Mouse (Mus musculus) ovary, postnatal 14 days (tissue): ENCODE results near the gene Mrps23.

ENCODE experiments used
- DNase-seq: peaks from one replicate; pipeline ENCODE4 v3.0.0; 2022; ENCODE audit warnings: low spot score

Gene Mrps23

DNA sequence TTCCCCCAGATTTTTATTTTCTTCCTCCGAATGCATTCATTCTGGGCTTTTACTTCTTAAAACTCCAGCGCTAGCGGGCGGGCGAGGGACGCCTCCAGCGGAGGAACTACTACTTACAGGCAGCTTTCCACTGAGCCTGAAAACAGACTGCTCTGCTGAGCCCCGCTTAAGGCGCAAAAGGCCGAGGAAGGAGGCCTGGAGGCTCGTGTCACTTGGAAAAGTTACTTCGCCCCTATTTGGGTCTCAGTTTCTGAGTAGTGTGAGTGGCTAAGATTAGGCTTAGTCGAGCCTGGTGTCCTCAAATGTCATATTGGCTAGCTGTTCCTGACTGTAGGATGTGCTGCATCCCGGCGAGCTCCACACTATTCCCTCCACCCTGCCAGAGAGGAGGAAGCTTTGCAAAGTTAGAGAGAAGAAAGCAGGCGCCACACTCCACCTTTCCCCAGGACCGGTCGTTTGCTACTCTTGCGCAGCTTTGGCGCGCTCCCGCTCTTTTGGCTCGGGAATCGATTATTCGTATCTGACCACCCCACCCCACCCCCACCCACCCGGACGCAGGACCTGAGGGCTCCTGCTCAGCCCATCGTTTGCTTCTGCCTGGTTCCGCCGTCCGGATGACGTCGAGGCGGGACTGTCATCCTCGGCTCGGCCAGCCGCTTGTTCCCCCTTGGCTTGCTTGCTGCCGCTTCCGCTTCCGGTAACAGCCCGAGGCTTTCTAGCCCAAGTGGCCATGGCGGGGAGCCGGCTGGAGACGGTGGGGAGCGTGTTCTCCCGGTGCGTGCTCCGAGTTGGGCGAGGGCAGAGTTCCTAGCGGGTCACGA lies at the start of gene Mrps23:
Mrps23 (plus strand) TSS at position 677 of the 821 bp plus-strand sequence.
- DNase-seq: peak; percentile 82

DNA sequence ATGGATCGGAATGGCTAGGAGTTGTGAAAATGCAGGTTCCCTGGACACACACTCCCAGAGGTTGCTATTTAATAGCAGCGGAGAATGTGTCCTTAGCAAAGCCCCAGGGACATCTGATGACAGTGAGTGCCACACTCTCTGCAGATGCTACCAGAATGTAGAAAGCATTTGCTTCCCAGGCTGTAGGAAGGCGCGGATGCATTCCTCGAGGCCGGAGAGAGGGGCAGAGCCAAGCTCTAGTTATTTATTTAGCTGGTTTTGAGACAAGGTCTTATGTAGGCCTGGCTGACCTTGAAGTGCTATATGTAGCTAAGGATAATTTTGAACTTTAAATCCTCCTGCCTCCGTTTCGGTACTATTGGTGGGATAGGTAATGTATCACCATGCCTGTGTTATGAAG lies 49.7 kb upstream of the Mrps23 start:
- no peak for DNase-seq

DNA sequence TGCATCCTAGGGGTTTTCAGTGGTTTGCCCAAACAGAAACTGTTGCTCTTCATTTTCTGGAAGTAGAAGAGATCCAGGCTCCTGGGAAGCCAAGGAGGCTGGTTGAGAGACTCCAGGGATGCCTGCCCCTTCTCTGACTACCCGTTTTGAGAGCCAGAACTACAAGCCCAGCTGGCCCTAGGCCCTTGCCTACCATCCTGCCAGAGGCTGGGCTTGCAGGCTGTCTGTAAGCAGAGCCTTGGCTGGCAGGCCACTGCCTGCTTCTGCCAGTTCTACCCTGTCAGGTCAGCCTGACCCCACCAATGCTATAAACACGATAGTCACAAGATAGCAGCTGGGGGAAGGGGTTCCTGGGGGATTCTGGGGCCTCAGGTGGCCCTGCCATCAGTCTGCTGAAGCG lies 48.7 kb upstream of the Mrps23 start:
- DNase-seq: no peak

DNA sequence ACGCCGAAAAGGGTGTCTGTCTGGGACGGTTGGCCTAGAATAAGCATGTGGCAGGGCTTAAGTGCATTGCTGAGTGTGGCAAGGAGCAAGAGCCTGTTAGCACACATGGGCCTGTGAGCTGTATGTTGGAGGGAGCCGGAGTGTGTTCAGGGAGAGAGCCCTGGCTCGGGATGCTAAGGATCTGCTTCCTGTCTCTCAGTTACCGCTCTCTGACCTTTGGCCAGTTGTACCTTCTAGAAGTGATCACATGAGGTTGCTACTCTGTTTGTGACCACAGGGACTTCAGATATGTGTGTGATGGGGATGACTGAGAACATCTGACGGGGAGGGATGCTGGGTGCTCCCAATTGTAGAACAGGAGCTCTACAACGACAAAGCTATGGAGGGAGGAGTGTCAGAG lies 48.2 kb upstream of the Mrps23 start:
- no peak for DNase-seq

DNA sequence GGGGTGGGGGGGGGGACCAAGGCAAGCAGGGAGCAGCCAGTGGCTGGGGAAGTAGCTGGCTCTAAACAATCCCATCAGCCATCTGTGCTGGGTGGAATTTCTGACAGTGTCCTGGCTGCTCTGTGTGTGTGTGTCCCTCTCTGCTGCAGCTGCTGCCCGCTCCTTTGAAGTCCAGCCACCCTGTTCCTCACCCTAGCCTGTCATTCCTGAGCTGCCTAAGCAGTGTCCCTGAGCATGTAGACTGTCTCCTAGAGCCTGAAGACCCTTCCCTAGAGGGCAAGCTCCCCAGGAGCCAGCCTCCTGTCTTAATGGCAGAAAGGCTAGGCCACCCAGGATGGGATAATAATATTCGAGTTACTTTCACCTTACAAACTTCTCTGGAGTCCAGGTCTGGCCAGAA lies 47.8 kb upstream of the Mrps23 start:
- no peak for DNase-seq

DNA sequence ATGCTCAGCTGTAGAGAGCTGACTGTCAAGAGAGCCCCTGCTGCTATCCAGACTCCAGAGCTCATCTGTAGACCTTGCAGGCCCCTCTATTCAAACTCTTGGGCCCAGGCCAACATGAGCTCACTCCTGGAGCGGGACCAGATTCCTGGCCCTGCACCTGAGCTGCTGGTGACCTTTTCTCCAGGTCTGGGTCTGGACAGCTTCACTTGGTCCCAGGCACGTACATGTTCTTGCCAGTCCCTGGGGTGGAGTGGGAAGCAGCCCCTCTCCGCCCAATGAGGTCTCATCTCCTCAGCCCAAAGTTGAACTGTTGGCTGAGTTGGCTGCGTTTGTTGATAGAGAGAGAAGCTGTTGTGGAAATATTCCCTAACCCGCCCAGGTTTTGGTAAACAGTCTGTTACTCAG lies 45.3 kb upstream of the Mrps23 start:
- peak; percentile 66 for DNase-seq

DNA sequence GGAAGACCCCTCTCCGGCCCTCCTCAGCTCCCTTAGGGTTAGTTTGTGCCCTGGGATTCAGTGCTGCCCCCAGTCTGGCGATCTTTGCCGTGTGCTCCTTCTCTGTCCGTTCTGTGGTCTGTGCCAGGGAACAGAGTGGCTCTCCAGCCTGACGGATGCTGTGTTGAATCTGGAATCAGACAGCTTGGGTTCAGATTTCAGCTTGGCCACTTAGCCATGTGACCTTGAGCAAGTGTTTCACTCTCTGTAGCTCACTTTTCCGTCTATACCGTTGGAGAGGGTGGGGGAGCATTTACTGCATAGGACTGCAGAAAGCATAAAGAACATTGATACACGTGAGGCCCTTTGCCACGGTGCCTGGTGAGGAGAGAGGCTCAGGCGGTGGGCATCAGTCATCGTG lies 44.8 kb upstream of the Mrps23 start:
- DNase-seq: no peak

DNA sequence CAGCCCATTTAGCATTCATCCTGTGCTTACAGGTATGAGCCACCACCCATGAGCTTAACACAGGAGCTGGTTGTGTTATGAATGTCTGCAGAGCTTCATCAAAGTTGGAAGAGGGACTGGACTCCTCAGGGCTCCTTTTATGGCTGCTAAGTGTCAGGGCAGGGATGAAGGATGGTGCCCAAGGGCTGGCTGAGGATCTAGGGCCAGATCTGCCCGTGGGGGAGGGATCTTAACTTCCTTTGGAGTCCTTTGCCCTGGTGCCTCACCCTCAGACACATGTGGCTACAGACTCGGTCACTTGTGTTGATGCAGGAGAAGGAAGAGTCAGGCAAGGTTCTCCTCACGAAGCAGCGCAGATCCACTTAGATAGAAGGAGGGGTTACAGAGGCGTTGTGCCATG lies 43.9 kb upstream of the Mrps23 start:
- no peak for DNase-seq

DNA sequence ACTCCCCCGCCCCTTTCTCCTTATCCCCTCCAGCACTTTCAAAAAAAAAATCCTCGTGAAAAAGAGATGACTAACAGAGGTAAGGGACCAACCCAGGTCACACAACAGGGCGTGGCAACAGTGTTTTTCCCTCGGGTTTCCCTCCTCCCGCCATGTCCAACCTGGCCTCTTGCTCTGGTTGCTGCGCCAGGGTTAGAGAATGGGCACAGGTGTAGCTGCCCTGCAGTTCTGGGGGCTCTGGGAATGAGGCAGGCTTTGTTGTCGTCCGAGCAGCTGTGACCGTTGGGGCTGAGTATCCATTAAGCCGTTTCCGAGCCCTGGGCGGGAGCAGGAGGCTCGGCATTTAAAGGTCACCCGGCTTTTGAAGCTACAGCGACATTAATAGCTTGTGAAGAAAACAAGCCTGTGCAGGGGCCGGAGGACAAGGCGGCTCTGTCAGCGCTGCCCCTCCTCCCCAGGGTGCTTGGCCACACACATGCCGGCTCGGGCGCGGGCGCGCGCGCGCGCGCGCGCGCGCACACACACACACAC lies 43.1 kb upstream of the Mrps23 start:
- no peak for DNase-seq

DNA sequence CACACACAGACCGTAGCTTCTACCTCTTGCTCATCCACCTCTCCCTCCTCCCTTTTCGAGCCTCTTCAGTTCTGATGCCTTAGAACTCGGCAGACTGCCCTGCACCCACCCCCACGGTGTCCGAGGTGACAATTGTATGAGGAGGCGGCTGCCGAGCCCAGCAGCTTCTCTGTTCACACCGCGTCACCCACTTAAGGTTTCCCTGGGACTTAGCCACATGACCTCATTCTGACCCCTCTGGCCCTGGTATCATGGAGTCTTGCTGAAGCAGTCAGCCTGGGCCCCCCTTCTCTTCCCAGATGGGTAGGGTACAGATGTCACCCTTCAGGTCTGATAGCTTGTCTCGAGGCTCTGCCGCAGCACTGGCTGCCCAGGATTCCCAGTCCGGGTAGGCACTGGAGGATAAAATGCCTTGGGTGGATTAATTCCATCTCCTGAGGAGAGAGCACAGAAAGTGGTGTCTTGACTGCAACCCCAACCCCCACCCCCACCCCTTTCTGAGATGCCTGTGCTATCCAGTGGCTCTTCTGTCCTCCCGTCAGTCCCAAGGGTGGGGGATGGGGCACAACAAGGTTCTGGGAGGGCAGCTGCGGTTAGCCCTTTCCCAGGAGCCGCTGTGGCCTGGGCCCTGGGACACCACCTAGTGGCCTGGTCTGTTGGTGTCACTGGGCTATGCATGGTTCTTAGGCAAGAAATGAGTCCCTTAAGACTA lies 42.4 kb upstream of the Mrps23 start:
- DNase-seq: peak; percentile 86

DNA sequence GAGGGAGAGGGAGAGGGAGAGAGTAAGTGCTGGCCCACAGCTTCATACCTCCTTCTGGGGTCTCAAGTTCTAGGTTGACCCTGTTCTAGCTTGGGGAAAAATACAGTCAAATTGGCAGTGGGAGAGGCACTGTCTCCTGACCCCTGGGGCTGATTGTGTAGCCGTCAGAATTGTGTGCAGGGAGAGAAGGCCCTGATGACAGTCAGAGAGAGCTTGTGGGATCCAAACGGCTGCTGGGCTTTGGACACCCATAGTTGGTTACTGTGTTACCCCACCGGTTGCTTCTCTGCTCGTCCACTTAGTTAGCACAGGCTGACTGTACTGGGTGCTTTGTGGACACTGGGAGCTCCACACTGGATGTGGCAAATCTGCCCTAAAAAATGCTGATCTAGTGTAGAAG lies 41.4 kb upstream of the Mrps23 start:
- DNase-seq: no peak

DNA sequence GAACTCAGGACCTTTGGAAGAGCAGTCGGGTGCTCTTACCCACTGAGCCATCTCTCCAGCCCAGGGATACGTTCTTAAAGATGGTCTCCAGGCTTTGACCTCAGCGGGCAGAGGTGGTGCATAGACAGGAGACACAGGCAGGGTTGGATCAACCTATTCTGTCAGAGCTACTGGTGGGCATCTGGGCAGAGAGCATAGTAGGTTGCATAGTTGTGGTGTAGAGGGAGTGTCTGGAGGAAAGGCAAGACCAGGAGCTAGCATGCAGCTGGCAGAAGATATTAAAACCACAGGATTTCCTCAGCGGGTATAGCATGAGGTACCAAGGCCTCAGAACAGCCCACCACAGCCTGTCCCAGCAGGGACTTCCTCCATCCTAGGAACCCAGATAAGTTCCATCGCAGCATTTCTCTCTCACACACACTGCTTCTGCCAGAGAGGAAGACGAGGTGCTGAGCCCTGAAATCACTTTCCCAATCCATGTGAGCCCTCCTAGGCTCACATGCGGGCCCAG lies 39.9 kb upstream of the Mrps23 start:
- DNase-seq: no peak

DNA sequence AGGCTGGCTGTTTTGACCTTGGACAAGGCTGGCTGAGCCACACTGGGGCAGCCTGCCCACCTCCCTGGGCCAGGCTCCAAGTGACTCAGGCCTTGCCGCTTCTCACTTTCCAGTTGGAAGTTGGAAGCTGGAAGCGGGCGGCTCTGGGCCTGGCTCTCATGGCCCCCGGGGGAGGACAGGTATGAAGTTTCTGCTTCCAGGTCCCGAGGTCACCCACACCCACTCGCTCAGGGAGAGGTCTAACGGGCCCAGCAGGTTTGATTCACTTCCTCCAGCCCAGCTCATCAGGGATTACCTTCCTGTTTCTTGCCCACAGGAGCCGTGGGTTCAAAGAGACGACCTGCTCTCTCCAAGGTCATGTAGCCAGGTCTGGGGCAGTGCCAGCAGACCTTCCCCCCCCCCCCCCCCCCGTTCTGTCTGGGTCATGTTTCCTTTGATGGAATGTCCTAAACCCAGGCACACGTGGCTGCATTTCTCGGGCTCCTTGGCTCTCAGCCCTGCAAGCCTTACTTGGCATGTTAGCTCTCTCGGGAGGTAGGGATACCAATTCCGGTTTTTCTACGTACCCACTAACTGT lies 39.3 kb upstream of the Mrps23 start:
- peak; percentile 68 for DNase-seq

DNA sequence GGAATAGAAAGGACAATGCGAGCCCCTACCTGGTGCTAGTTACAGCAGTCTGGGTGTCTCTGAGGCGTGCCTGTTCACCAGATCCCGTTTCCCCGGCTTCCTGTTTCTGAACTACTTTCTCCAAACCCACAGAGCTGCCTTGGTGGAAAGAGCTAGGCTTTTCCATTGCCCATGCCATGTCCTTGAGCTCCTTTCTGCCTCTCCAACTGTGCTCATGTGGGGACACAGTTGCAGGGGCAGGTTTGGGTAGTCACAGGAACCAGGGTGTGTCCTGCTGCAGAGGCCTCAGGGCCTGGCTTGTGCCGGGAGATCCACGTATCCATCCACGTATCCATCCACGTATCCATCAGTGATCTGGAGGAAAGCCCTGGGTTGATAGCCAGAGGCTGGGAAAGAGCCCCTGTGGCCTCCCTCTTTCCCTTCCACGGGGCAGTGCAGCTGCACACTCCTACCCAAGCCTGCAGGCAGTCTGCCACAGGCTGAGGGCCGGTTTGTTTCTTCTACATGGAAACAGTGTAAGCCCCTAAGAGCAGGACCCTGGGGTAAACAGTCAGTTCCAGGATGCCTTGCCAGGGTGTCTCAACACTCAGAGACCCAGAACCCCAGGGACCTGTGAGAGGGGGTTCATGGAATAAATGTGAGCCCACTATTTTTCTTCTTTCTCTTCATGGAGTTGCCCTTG lies 38.4 kb upstream of the Mrps23 start:
- DNase-seq: no peak

DNA sequence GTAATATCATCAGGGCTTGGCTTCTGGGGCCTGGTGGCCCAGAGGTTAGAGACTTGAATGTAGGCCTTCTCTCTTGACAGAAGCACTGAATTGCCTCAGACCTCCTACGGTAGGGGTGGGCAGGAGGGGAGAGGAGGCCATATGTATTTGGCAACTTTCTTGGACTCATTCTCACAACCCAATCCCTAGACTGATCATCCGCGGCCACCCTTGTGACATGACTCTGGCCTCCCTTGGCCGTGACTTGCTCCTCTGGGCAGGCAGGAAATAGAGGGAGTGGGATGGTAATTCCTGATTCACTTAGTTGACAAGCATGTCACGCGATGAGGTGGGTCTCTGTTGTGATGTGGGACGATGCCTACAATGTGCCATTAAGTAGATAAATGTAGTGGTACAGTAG lies 37.7 kb upstream of the Mrps23 start:
- DNase-seq: no peak

DNA sequence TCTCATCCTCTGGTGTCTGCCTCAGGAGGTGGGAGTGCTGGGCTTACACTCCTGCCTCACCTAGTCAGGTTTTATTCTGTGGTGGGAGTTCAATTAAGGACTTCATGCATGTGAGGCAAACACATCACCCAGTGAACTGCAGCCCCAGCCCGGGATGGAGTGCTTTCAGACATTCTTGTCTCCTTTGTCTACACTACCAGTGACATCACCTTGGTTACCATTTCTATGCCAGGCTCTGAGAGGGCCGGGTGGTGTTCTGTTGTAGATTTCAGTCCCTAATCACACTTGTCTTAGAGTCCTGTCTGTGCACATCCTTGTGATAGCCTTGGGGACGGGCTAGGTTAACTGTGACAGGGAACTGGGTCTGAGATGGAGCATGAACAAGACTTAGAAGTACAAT lies 35.6 kb upstream of the Mrps23 start:
- DNase-seq: no peak

DNA sequence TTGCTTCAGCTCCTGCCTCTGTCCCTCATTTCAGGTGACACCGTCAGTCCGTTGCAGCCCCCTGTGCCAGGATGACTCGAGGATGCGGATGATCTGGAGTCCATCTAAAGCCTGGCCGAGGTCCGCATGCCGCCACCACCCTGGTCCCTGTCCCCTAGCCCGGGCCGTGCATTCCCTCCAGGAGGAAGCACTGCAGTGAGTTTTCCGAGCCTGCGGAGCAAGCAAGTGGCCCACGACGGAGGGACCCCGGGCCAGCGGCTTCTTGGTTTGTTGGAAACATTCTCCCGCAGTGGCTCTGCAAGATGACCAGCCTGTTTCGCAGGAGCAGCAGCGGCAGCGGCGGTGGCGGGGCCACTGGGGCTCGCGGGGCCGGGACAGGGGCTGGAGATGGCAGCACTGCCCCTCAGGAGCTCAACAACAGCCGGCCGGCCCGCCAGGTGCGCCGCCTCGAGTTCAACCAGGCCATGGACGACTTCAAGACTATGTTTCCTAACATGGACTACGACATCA lies 34.6 kb upstream of the Mrps23 start:
- no peak for DNase-seq

DNA sequence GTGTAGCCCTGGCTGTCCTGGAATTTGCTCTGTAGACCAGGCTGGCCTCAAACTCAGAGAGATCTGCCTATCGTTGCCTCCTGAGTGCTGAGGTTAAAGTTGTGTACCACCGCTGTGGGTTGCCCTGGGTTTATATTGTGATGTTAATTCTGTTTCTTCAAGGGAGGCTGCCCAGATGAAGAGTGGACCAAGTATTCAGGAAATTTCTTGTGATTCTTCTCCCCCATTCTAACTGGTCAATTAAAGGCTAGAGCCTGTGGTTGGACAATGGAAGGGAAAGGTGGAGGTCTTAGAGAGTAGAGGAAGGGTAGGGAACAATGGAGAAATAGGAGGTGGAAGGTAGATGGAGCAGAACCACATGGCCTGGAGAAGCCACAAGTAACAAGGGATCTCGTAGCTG lies 33.6 kb upstream of the Mrps23 start:
- DNase-seq: no peak

DNA sequence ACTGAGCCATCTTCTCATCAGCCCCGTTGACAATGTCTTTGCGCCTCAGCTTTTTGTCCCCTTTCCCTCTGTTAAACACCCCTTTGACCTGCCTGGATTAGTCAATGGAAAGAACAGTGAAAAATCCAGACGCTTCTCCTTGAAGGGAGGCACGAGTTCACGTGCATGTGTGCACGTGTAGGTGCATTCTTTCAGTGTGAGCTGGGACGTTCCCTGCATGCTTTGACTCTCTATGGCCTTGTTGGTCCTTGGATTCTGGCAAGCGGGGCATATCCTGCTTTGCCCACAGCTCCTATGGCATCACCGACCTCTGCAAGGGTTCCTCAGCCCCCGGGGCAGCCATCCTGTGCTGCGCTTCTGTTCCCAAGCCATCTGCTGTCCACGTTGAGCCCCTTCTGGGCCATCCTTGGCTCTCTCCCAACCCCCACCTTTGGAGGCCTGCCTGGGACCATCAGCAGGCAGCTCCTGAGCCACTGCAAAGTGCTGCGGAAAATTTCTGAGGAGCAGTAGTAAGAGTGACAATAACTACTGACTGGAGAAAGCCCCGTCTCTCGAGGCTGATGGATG lies 32.2 kb upstream of the Mrps23 start:
- DNase-seq: no peak

DNA sequence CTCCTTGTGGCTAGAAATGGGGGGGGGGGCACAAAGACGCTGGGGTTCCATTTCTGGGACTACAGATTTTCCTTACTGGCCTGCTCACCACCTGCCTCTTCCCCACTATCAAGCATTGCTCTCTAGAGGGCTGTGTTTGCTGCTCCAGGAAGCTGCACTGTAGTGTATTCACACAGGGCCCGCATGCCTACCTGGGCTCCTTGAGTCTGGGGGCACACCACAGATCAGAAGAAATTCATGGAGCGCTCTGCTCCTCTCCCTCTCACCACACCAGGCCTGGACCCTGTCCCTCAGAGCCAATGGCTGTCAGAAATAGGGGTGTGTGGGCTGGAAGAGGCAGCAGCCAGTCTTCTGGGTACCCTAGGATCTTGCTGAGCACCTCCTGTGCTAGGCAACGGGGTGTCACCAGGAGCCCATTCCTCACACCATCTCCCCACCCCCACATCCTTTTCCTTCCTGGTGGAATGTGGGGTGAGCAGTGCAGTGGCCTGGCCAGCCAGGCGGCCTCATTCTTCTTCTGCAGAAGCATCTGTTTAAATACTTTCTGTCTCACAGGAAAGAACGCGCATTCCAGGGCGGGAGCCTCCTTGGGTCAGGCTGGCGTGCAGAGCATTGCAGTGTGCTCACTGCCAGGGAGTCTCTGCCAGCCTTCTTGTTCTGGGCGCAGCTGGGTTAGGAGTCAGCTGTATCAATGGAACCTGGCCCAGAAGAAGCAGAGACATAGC lies 31.4 kb upstream of the Mrps23 start:
- no peak for DNase-seq
